Mouse (Mus musculus): ENCODE data around the gene Ntsr1. TPM values are rescaled to one million over a fixed set of nuclear protein-coding genes. Genes with fewer than 3 reads are reported as not detected.

The Ntsr1 gene
- polyA plus RNA-seq, 1 experiment from 2014 or later, result 0.15 TPM

- H3K4me1 ChIP-seq (ENCODE audit: control insufficient read depth, insufficient read depth, low read length), result no peaks in the 10 kb centered on the region
- no peak overlapping the region for H3K9ac ChIP-seq (ENCODE audit: low read length)
- WGBS, result 67% methylated on average over 7 of the region's 7 CpGs
- no peak overlapping the region for H3K27ac ChIP-seq (ENCODE audit: low read depth, low read length)
- no peak overlapping the region for H3K4me3 ChIP-seq (ENCODE audit: low read depth, low read length)
- H3K36me3 ChIP-seq (ENCODE audit: control insufficient read depth, insufficient read depth, low read length), result no peaks in the 10 kb centered on the region
- ATAC-seq (ENCODE audit: insufficient read depth, low FRiP score, low TSS enrichment) (no peak), DNase-seq (ENCODE audit: low spot score) (peak; percentile 54)
- no peaks in the 10 kb centered on the region for H3K9me3 ChIP-seq (ENCODE audit: control insufficient read depth, low read length)
- H3K27me3 ChIP-seq (ENCODE audit: control insufficient read depth, insufficient read depth, low read length), result no peaks in the 10 kb centered on the region
- H3K4me2 ChIP-seq (ENCODE audit: low read depth), result no peak overlapping the region
These were observed 33.3 kb upstream of the Ntsr1 start for GRCm38 (mm10) chr2:180466505-180466904.

- no peak overlapping the region for H3K4me3 ChIP-seq (ENCODE audit: low read depth, low read length)
- H3K4me1 ChIP-seq (ENCODE audit: control insufficient read depth, insufficient read depth, low read length), result no peaks in the 10 kb centered on the region
- no peak overlapping the region for H3K27ac ChIP-seq (ENCODE audit: low read depth, low read length)
- no peak overlapping the region for H3K9ac ChIP-seq (ENCODE audit: low read length)
- ATAC-seq (ENCODE audit: insufficient read depth, low FRiP score, low TSS enrichment), result no peak
- H3K9me3 ChIP-seq (ENCODE audit: control insufficient read depth, low read length), result no peaks in the 10 kb centered on the region
- 90% methylated on average over 8 of the region's 8 CpGs for WGBS
- no peak overlapping the region for H3K4me2 ChIP-seq (ENCODE audit: low read depth)
- no peak for DNase-seq (ENCODE audit: low spot score)
- H3K36me3 ChIP-seq (ENCODE audit: control insufficient read depth, insufficient read depth, low read length), result no peaks in the 10 kb centered on the region
- H3K27me3 ChIP-seq (ENCODE audit: control insufficient read depth, insufficient read depth, low read length), result no peaks in the 10 kb centered on the region
These were observed 30.9 kb upstream of the Ntsr1 start for GRCm38 (mm10) chr2:180468871-180469270.

GRCm38 (mm10) chr2:180469768-180470167 is 30.0 kb upstream of the Ntsr1 start:
- no peak for ATAC-seq (ENCODE audit: insufficient read depth, low FRiP score, low TSS enrichment)
- Histone ChIP-seq H3K9me3 (ENCODE audit: control insufficient read depth, low read length) (no peaks in the 10 kb centered on the region), H3K36me3 (ENCODE audit: control insufficient read depth, insufficient read depth, low read length) (no peaks in the 10 kb centered on the region), H3K27ac (ENCODE audit: low read depth, low read length) (no peak overlapping the region), H3K9ac (ENCODE audit: low read length) (no peak overlapping the region), H3K4me1 (ENCODE audit: control insufficient read depth, insufficient read depth, low read length) (no peaks in the 10 kb centered on the region), H3K4me3 (ENCODE audit: low read depth, low read length) (no peak overlapping the region), H3K4me2 (ENCODE audit: low read depth) (no peak overlapping the region), H3K27me3 (ENCODE audit: control insufficient read depth, insufficient read depth, low read length) (no peaks in the 10 kb centered on the region)
- WGBS, result 68% methylated on average over 9 of the region's 9 CpGs
- no peak for DNase-seq (ENCODE audit: low spot score)

GRCm38 (mm10) chr2:180472306-180473079 is 27.3 kb upstream of the Ntsr1 start:
- H3K27me3 ChIP-seq (ENCODE audit: control insufficient read depth, insufficient read depth, low read length), result no peaks in the 10 kb centered on the region
- H3K4me2 ChIP-seq (ENCODE audit: low read depth), result no peak overlapping the region
- WGBS, result 7% methylated on average over 21 of the region's 21 CpGs
- DNase-seq (ENCODE audit: low spot score), result peak; percentile 66
- no peak overlapping the region for H3K4me3 ChIP-seq (ENCODE audit: low read depth, low read length)
- H3K9me3 ChIP-seq (ENCODE audit: control insufficient read depth, low read length), result no peaks in the 10 kb centered on the region
- H3K9ac ChIP-seq (ENCODE audit: low read length), result no peak overlapping the region
- no peaks in the 10 kb centered on the region for H3K36me3 ChIP-seq (ENCODE audit: control insufficient read depth, insufficient read depth, low read length)
- no peaks in the 10 kb centered on the region for H3K4me1 ChIP-seq (ENCODE audit: control insufficient read depth, insufficient read depth, low read length)
- ATAC-seq (ENCODE audit: insufficient read depth, low FRiP score, low TSS enrichment), result no peak; the same call in 1 of the 2 replicates
- no peak overlapping the region for H3K27ac ChIP-seq (ENCODE audit: low read depth, low read length)

- Histone ChIP-seq H3K36me3 (ENCODE audit: control insufficient read depth, insufficient read depth, low read length) (no peaks in the 10 kb centered on the region), H3K9ac (ENCODE audit: low read length) (no peak overlapping the region), H3K4me2 (ENCODE audit: low read depth) (no peak overlapping the region), H3K27ac (ENCODE audit: low read depth, low read length) (no peak overlapping the region), H3K4me1 (ENCODE audit: control insufficient read depth, insufficient read depth, low read length) (no peaks in the 10 kb centered on the region), H3K4me3 (ENCODE audit: low read depth, low read length) (no peak overlapping the region), H3K9me3 (ENCODE audit: control insufficient read depth, low read length) (no peaks in the 10 kb centered on the region), H3K27me3 (ENCODE audit: control insufficient read depth, insufficient read depth, low read length) (no peaks in the 10 kb centered on the region)
- WGBS, result 37% methylated on average over 7 of the region's 7 CpGs
- peak; percentile 77 for DNase-seq (ENCODE audit: low spot score)
- ATAC-seq (ENCODE audit: insufficient read depth, low FRiP score, low TSS enrichment), result peak; percentile 81
These were observed 26.7 kb upstream of the Ntsr1 start for GRCm38 (mm10) chr2:180473080-180473440.

GRCm38 (mm10) chr2:180474864-180475263 is 24.9 kb upstream of the Ntsr1 start:
- Histone ChIP-seq H3K27me3 (ENCODE audit: control insufficient read depth, insufficient read depth, low read length) (no peaks in the 10 kb centered on the region), H3K4me1 (ENCODE audit: control insufficient read depth, insufficient read depth, low read length) (no peaks in the 10 kb centered on the region), H3K27ac (ENCODE audit: low read depth, low read length) (no peak overlapping the region), H3K4me2 (ENCODE audit: low read depth) (no peak overlapping the region), H3K4me3 (ENCODE audit: low read depth, low read length) (no peak overlapping the region), H3K9ac (ENCODE audit: low read length) (no peak overlapping the region), H3K9me3 (ENCODE audit: control insufficient read depth, low read length) (no peaks in the 10 kb centered on the region), H3K36me3 (ENCODE audit: control insufficient read depth, insufficient read depth, low read length) (no peaks in the 10 kb centered on the region)
- WGBS, result 100% methylated on average over 3 of the region's 3 CpGs
- ATAC-seq (ENCODE audit: insufficient read depth, low FRiP score, low TSS enrichment) (no peak), DNase-seq (ENCODE audit: low spot score) (no peak)

- 0 out of 2 replicates have a peak, but pooled peaks cover 8% of the 10 kb centered on the region for H3K4me1 ChIP-seq (ENCODE audit: control insufficient read depth, insufficient read depth, low read length)
- H3K4me3 ChIP-seq (ENCODE audit: low read depth, low read length), result no peak overlapping the region
- peak; percentile 75 for ATAC-seq (ENCODE audit: insufficient read depth, low FRiP score, low TSS enrichment)
- H3K27ac ChIP-seq (ENCODE audit: low read depth, low read length), result peak overlapping the region; percentile 53; the same call in 1 of the 2 replicates
- DNase-seq (ENCODE audit: low spot score), result peak; percentile 54
- no peaks in the 10 kb centered on the region for H3K36me3 ChIP-seq (ENCODE audit: control insufficient read depth, insufficient read depth, low read length)
- H3K9ac ChIP-seq (ENCODE audit: low read length), result peak overlapping the region; percentile 6; the same call in 1 of the 2 replicates
- peak overlapping the region; percentile 22; the same call in 1 of the 2 replicates for H3K4me2 ChIP-seq (ENCODE audit: low read depth)
- no peaks in the 10 kb centered on the region for H3K27me3 ChIP-seq (ENCODE audit: control insufficient read depth, insufficient read depth, low read length)
- WGBS, result 13% methylated on average over 16 of the region's 16 CpGs
- no peaks in the 10 kb centered on the region for H3K9me3 ChIP-seq (ENCODE audit: control insufficient read depth, low read length)
These were observed 17.5 kb upstream of the Ntsr1 start for GRCm38 (mm10) chr2:180482274-180482673.

- peaks cover 18% of the 10 kb centered on the region; the same call in 1 of the 2 replicates for H3K4me1 ChIP-seq (ENCODE audit: control insufficient read depth, insufficient read depth, low read length)
- no peaks in the 10 kb centered on the region for H3K36me3 ChIP-seq (ENCODE audit: control insufficient read depth, insufficient read depth, low read length)
- H3K4me2 ChIP-seq (ENCODE audit: low read depth), result no peak overlapping the region
- no peaks in the 10 kb centered on the region for H3K9me3 ChIP-seq (ENCODE audit: control insufficient read depth, low read length)
- no peak overlapping the region for H3K27ac ChIP-seq (ENCODE audit: low read depth, low read length)
- H3K27me3 ChIP-seq (ENCODE audit: control insufficient read depth, insufficient read depth, low read length), result no peaks in the 10 kb centered on the region
- 61% methylated on average over 4 of the region's 4 CpGs for WGBS
- no peak overlapping the region for H3K4me3 ChIP-seq (ENCODE audit: low read depth, low read length)
- H3K9ac ChIP-seq (ENCODE audit: low read length), result no peak overlapping the region
- DNase-seq (ENCODE audit: low spot score) (no peak), ATAC-seq (ENCODE audit: insufficient read depth, low FRiP score, low TSS enrichment) (no peak)
These were observed 14.9 kb upstream of the Ntsr1 start for GRCm38 (mm10) chr2:180484882-180485281.

- WGBS, result 43% methylated on average over 3 of the region's 3 CpGs
- Histone ChIP-seq H3K36me3 (ENCODE audit: control insufficient read depth, insufficient read depth, low read length) (no peaks in the 10 kb centered on the region), H3K9ac (ENCODE audit: low read length) (no peak overlapping the region), H3K4me2 (ENCODE audit: low read depth) (no peak overlapping the region), H3K4me1 (ENCODE audit: control insufficient read depth, insufficient read depth, low read length) (peaks cover 18% of the 10 kb centered on the region; the same call in 1 of the 2 replicates), H3K4me3 (ENCODE audit: low read depth, low read length) (no peak overlapping the region), H3K27ac (ENCODE audit: low read depth, low read length) (no peak overlapping the region; the same call in 1 of the 2 replicates), H3K27me3 (ENCODE audit: control insufficient read depth, insufficient read depth, low read length) (no peaks in the 10 kb centered on the region), H3K9me3 (ENCODE audit: control insufficient read depth, low read length) (no peaks in the 10 kb centered on the region)
- ATAC-seq (ENCODE audit: insufficient read depth, low FRiP score, low TSS enrichment) (no peak), DNase-seq (ENCODE audit: low spot score) (no peak)
These were observed 14.5 kb upstream of the Ntsr1 start for GRCm38 (mm10) chr2:180485306-180485705.

Data from neural tube, embryonic 11.5 days (tissue).